Mouse (Mus musculus) adrenal gland, postnatal 10 days (tissue): Measurements from ENCODE around the gene Wdr27. TPM values are rescaled to one million over a fixed set of nuclear protein-coding genes. Genes with fewer than 3 reads are reported as not detected.
"Not testable (repeated sequence)": the region's sequence is repeated elsewhere in the genome, so short reads cannot be mapped to it uniquely, and the experiment has no call there.

ENCODE experiments used
- DNase-seq: peaks from one replicate; pipeline ENCODE4 v3.0.0; 2021; ENCODE audit warnings: mixed read lengths
- long read RNA-seq, 2 experiments: library from polyadenylated mRNA; stranded (forward); transcript quantifications; one replicate each; pipeline ENCODE4 v2.0.0; 2021
- total RNA-seq, 2 experiments: library from RNA; stranded (reverse); gene quantifications; 2 replicates each; pipeline ENCODE4 v1.2.3; 2021

Wdr27 gene
- 1 to 10 TPM; 5.8 to 6.1 TPM for total RNA-seq
- long read RNA-seq, experiment 1, transcript Wdr27-203 (2 exons, 413 nt): major isoform, 7 of 8 reads
- long read RNA-seq, experiment 1, partial matches to known transcripts: 0 of 8 reads
- long read RNA-seq, experiment 1, other reads (novel, unspliced or antisense): 1 of 8 reads
- long read RNA-seq, experiment 2, transcript Wdr27-203 (2 exons, 413 nt): major isoform, 5 of 5 reads
- long read RNA-seq, experiment 2, partial matches to known transcripts: 0 of 5 reads
- long read RNA-seq, experiment 2, other reads (novel, unspliced or antisense): 0 of 5 reads

DNA sequence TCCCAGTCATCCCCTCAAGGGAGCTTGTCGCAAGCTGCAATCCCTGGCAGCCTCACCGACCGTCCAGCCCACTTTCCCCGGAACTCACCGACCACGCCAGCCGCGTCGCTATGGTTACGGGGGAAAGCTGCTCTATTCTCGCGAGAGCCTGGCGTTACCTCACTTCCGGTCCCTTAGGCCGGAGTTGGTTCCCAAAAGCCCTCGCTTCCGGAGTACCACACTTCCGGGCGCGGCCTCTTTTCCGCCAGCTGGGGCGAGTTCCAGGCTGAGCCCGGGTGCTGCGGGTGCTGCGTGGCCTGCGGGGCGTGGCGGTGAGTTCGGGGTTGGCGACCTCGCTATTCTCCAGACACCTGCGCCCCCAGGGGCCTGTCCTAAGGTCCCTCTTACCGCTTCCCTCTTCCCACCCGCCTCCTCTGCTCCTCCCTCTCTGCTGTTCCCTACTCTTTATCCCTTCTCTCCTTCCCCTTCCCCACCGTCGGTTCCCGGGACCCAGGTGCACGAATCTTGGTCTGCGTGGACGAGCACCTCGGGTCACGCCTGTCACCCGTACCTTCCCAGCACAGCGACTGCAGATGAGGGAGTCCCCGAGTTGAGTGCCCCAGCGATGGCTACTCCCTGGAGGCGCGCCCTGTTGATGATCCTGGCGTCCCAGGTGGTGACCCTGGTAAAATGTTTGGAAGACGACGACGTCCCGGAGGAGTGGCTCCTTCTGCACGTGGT, at the start of gene Wdr27, which contains the start of gene 1600012H06Rik:
Gene Wdr27, minus strand, starts transcription at position 150 of the 720 bp plus-strand sequence.
Gene 1600012H06Rik, plus strand, starts transcription at position 176 of the 720 bp plus-strand sequence.
- peak; percentile 99 for DNase-seq

DNA sequence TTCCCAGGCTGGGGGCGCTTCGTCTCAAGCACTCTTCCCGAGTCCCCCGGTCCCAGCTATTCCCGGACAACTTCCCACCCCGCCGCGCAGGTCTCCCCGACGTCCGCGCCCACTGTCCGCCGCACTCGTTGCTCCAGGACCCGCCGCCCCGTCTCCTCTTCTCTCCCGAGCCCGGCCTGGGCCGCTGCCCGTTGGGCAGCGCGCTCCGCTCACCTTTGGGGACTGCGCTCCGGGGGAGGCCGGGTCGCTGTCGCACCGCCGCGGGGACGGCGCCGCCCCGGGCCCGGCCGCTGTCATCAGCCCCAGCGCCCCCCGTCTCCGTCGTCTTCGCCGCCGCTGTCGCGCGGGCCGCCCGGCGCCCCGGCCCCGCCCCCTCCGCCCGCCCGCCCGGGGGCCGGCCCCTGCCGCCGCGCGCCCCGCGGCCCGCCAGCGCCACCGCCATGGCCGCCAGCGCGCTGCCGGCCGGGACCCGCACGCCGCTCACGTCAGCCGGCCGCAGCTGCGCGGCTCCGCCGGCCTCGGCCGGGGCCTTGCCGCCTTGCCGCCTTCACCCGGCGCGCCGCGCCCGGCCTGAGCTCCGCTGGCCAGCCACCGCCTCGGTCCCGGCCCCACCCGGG, 49.7 kb upstream of the Wdr27 start:
- DNase-seq: not testable (repeated sequence)

- not testable (repeated sequence) for DNase-seq
Observed at GRCm38 (mm10) chr17:14990116-14990702, 47.3 kb upstream of the Wdr27 start.

- DNase-seq: not testable (repeated sequence)
Observed at GRCm38 (mm10) chr17:14978362-14979038, 35.5 kb upstream of the Wdr27 start, which contains the start of the genes 9030025P20Rik and Gm3417. 9030025P20Rik (plus strand) TSS chr17:14978468. Gm3417 (minus strand) TSS chr17:14978790.

GRCm38 (mm10) chr17:14977718-14978361, 34.9 kb upstream of the Wdr27 start:
- not testable (repeated sequence) for DNase-seq

DNA sequence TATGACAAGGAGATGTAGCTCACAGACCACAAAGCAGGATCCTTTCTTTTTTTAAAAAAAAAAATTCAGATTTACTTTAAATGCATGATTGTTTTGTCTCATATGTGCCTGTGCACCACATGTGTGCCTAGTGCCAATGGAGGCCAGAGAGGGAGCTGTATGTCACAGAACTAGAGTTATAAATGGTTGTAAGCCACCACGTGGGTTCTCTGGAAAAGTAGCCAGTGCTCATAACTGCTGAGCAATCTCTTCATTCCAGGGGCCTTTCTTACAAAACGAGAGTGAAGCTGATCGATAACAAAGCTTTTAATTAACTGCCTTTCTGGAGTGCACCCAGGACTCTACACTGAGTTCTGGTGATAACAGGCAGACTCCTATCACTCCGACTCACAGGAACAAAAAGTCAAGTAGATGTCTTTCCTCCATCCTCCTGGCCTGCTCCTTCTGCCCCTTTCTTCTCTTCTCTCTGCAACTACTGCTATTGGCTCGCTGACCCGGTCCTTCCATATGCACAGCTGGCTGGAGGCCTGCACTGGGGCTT, 25.5 kb upstream of the Wdr27 start:
- DNase-seq: not testable (repeated sequence)

- DNase-seq: not testable (repeated sequence)
Observed at GRCm38 (mm10) chr17:14961557-14962154, 18.7 kb upstream of the Wdr27 start.

DNA sequence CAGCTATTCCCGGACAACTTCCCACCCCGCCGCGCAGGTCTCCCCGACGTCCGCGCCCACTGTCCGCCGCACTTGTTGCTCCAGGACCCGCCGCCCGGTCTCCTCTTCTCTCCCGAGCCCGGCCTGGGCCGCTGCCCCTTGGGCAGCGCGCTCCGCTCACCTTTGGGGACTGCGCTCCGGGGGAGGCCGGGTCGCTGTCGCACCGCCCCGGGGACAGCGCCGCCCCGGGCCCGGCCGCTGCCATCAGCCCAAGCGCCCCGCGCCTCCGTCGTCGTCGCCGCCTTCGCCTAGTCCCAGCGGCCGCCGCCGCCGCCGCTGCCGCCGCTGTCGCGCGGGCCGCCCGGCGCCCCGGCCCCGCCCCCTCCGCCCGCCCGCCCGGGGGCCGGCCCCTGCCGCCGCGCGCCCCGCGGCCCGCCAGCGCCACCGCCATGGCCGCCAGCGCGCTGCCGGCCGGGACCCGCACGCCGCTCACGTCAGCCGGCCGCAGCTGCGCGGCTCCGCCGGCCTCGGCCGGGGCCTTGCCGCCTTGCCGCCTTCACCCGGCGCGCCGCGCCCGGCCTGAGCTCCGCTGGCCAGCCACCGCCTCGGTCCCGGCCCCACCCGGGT, 18.1 kb upstream of the Wdr27 start, which contains the start of gene Phf10:
Gene Phf10, minus strand, starts transcription at position 323 of the 606 bp plus-strand sequence.
- DNase-seq: peak; percentile 60

DNA sequence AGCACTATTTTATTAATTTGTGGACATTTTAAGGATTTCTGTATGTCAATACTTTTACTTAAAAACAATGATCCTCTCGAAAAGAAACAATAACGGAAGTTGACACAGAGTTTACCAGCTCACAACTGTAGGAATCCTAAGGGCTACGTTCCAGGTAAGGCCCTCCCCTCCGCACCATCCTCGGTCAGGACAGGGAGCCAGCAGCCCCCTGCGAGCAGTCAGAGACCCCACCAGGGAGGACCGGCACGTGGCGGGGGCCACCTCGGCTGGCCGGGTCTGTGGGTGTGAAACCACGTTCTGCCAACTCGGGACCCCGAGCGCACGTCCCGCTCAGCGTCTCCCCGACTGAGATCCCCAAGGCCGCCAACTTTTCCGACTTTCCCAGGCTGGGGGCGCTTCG, 17.6 kb upstream of the Wdr27 start:
- peak; percentile 29 for DNase-seq

DNA sequence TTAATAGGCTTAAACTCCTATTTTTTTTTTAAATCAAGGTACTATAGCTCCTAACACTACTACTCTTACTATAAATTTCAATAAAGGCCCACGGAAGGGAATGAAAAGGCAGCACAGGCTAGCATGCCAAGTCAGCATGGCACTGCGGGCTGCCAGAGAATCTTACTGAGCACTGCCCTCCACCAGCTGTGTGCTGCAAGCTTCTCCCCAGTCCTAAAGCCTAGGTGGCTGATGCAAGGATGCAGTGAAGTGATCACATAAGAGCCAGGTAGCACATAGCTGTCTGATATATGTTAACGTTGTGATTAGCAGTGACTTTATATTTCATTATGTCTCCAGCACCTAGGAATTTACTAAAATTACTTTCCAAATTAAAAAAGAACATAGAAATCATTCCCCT, 17.0 kb upstream of the Wdr27 start:
- DNase-seq: peak; percentile 16

DNA sequence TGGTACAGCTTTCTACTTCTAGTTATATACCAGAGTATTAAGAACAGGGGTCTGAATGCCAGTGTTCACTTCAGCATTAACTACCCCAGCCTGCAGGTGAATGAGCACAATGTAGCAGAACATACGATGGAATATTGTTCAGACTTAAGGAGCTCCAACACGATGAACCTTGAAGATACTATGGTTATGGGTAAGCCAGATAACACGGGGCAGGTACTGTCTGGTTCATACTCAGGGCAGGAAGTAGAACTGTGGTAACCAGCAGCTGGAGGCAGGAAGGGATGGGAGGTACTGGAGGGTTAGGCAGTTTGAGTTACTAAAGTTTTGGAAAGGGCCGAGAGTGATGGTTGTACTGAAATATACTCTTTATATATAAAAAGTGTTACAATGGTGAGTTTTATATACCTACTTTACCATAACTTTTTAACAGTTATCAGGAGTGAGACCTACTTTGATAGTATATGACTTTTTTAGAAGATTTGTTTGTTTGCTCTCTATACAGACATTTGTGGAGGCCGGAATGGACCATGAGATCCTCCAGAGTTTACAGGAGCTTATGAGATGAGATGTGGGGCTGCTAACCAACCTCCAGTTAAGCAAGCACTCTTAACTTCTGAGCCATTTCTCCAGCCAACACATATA, 15.8 kb upstream of the Wdr27 start:
- no peak for DNase-seq

GRCm38 (mm10) chr17:14953452-14953851, 10.5 kb upstream of the Wdr27 start:
- no peak for DNase-seq

GRCm38 (mm10) chr17:14949161-14949827, 6.3 kb upstream of the Wdr27 start:
- peak; percentile 10 for DNase-seq

- no peak for DNase-seq
Observed at GRCm38 (mm10) chr17:14944551-14944950, 1.6 kb upstream of the Wdr27 start.

DNA sequence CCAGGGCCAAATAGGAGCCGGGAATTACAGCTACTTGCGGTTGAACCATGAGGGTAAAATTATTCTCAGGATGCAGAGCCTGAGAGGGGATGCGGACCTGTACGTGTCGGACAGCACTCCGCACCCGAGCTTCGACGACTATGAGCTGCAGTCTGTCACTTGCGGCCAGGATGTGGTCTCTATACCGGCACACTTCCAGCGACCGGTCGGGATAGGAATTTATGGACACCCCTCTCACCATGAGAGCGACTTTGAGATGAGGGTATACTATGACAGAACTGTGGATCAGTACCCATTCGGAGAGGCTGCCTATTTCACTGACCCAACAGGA, 736 bp upstream of the Wdr27 start:
- DNase-seq: no peak

- DNase-seq: not testable (repeated sequence)
Observed at GRCm38 (mm10) chr17:14942181-14942580, 777 bp downstream of the Wdr27 start.

DNA sequence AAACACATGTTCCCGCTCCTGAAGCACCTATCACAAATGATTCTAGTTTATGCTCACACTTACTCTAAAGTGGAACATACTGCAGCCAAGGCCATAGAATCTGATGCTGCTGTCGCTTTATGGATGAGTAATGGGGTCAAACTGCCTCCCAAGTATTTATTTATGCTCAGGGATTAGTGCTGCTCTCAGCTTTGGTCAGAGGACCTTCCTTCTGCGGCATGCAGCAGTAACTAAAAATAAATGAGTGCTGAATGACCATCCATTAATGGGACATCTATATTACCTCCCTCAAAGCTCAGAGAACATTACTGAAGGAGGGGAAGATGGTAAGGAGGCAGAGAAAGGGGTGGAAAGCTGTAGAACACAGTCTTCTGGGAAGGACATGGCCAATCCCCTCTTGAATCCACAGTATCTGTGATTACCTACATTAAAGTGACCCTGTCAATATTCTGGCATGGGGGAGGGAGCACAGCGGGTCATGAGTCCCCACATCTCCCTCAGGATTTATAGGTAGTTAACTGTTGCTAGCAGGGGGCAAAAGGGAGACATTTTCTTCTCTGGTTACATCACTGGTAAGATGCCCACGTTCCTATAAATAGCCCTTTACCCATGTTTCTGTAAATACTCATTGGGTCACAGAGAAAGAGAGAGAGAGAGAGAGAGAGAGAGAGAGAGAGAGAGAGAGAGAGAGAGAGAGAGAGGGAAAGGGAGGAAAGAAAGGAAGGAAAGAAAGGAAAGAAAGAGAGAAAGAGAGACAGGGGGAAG, 6.9 kb downstream of the Wdr27 start:
- peak; percentile 12 for DNase-seq

DNA sequence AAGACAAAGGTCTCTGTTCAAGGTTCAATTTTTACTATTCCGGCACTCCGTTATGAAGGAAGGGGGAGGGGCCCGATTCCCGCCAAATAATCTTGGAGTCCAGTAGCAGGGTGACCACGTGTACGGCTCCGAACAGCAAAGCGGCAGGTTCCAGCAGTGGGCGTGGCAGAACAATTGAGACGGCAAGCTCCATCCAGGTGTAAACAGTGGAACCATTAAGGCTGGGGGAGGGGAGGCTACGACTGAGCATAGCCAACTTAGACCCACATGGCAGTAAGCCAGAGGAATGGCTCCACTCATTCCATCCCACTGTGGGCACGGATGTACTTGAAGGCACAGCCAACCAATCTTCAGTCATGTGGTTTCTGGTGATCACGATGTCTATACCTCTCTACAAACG, 7.7 kb downstream of the Wdr27 start:
- DNase-seq: not testable (repeated sequence)
